Mouse (Mus musculus) erythroblast, adult 5-6 weeks (primary cell): ENCODE results near the gene Gfod2. TPM values are rescaled to one million over a fixed set of nuclear protein-coding genes. Genes with fewer than 3 reads are reported as not detected.

Experiments used
- ATAC-seq: replicated peaks from 2 replicates; pipeline ENCODE4 v1.8.0; 2016; ENCODE audit warnings: moderate number of reproducible peaks, mild to moderate bottlenecking, moderate TSS enrichment, inconsistent platforms; ENCODE audit not compliant: poor library complexity, low FRiP score, severe bottlenecking
- total RNA-seq, 2 experiments: library from RNA; stranded (forward) in 1 of 2; stranded (reverse) in 1 of 2; fragments of 150-400 nt in 1 of 2; fragments of 200-764, 138-1000 nt in 1 of 2; gene quantifications; 2 replicates each; pipeline versions ENCODE4 v1.2.3 to v1.2.4; 2015 to 2017; ENCODE audit warnings: low replicate concordance in 2 of 2

Gene Gfod2
- total RNA-seq, 2 experiments from 2014 or later, result 0.38 to 0.51 TPM

GRCm38 (mm10) chr8:105706426-105706825, 52.0 kb downstream of the Gfod2 start:
- no peak for ATAC-seq

DNA sequence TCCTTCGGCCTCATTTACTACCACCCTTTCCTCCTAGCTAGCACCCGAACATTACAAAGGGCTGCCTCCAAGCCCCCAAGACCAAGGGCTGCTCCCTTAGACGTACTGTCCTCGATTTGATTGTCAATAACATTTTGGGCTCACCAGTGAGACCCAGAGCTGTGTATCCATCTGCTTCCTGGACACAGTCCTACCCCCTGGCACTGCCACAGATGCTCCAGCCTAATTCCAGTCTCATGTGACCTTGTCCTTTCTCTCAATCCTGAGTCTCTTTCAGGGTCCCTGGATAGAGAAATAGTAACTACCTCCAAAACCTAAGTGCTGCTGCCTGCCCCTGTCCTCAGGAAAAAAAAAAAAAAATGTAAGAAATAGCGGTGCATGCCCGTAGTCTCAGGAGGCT, 53.5 kb downstream of the Gfod2 start:
- no peak for ATAC-seq

DNA sequence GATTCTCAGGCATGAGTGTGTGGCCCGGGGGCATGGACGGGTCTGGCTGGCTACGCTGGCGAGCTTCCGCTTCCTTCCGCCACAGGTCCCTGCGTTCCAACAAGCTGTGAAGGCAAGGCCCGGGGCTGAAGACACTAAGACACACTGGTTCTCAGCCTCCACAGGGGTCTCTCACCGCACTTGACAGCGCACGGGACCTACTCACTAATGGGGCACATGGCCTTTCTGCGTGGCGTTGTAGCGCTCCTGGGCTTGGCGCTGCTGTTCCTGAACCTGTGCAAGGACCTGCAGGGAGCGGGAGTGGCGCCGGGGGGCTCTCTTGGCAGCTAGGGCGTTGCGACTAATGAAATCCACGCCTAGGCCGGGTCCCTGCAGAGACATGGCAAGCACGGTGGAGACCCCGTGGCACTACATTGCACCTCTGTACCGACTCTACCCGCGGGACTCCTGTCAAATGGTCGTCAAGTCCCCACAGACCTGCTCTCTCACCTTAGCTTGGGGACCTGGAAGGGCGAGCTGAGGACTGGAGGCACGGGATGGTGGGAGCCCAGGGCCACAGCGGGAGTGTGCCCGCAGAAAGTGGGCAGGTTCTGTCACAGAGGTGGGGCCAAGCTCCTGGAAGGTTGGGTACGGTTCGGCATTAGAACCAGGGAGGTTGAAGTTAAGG, 54.2 kb downstream of the Gfod2 start:
- no peak for ATAC-seq

DNA sequence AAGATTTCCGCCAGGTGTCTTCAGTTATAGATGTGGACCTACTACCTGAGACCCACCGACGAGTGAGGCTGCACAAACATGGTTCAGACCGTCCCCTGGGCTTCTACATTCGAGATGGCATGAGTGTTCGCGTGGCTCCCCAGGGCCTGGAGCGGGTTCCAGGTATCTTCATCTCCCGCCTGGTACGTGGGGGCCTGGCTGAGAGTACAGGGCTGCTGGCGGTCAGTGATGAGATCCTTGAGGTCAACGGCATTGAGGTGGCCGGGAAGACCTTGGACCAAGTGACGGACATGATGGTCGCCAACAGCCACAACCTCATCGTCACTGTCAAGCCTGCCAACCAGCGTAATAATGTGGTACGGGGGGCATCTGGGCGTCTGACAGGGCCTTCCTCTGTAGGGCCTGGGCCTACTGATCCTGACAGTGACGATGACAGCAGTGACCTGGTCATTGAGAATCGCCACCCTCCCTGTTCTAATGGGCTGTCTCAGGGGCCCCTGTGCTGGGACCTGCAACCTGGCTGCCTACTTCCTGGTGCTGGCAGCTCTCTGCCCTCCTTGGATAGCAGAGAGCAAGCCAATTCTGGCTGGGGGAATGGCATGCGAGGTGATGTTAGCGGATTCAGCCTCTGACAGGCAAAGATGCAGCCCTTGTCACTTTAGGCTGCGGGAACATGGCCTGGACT, 55.6 kb downstream of the Gfod2 start:
- no peak for ATAC-seq

GRCm38 (mm10) chr8:105702001-105702401, 56.5 kb downstream of the Gfod2 start:
- ATAC-seq, result no peak

GRCm38 (mm10) chr8:105700966-105701824, 57.3 kb downstream of the Gfod2 start, which contains the start of the genes Acd and Pard6a:
Gene Acd, minus strand, starts transcription at chr8:105701102.
Gene Pard6a, plus strand, starts transcription at chr8:105701148.
- peak; percentile 87 for ATAC-seq

DNA sequence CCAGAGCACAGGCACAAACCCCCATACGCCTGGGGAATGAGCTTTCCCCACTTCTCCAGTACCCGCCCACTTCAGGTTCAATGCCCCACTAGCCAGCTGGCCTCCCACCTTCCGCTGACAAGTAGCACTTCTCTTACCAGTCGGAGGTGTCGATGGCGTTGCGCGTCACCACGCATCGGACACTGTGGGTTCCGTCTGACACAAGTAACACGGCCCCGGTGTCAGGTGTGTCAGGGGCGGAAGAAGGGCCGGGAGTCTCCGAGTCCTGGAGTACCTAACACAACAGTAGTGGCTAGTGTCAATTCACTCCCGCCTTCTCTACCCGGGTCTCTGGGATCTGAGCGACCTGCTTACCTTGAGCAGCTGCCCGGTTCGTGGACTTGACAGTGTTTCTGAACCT, 57.9 kb downstream of the Gfod2 start:
- ATAC-seq, result peak; percentile 57

- ATAC-seq, result no peak
Observed at GRCm38 (mm10) chr8:105699488-105700215, 58.8 kb downstream of the Gfod2 start.

DNA sequence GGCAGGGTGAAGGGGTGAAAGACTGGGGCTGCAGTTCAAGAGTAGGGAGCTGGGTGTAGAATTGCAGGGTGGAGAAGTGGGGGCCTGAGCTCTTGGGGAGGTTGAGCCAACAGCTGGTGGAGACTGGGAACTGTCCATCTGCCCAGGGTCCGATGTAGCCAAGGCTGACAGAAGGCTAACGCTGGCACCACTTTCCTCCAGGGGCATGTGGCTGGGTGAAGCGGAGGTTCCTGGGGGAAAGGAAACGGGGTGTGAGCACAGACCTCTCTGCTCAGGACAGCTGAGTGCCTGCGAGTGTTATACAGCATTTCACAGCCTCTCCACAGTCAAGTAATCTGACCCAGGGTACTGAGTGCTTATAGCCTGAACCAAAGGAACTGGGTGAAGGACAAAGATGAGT, 59.7 kb downstream of the Gfod2 start:
- no peak for ATAC-seq

DNA sequence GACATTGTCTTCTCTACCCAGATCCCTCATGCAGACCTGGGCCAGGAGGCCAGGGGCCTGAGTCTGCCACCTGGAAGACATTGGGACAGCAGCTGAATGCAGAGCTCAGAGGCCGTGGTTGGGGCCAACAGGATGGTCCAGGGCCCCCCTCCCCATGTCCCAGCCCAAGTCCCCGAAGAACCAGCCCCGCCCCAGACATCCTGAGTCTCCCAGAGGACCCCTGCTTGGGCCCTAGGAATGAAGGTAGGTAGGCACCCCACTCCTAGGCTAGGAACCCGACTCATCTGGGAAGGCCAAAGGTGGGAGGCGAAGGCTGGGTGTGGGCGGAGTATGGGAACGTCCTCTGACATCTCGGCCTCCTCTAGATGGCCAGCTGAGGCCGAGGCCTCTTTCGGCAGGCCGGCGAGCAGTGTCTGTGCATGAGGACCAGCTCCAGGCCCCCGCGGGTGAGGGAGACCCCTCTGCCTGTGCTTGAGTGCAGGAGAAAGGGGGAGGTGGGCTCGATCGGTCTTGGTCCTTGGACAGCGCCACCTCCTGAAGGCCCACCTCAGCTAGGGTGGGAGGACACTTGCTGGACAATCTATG, 61.2 kb downstream of the Gfod2 start:
- no peak for ATAC-seq

- ATAC-seq, result no peak
Observed at GRCm38 (mm10) chr8:105695080-105695780, 63.2 kb downstream of the Gfod2 start.

- ATAC-seq, result no peak
Observed at GRCm38 (mm10) chr8:105694051-105694799, 64.2 kb downstream of the Gfod2 start.

DNA sequence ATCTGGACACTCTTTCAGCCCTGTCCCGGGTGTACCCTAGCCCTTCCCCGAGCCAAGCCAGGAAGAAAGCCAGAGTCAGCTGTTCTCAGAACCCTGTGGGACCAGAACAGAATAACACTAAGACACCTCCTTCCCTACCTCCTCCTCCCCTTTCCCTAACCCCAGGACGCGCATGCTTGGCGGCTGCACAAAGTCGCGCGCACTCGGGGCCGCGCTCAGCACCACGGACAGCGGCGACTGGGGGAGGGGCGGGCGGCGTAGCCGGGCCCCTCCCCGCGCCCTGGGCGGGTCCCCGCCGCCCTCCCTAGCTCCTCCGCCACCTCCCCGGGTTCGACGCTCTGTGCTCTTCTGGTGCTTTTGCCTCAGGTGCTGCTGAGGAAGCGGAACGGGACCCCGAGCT, 64.8 kb downstream of the Gfod2 start:
- ATAC-seq, result no peak

- ATAC-seq, result no peak
Observed at GRCm38 (mm10) chr8:105692449-105693182, 65.8 kb downstream of the Gfod2 start.

GRCm38 (mm10) chr8:105690978-105691377, 67.5 kb downstream of the Gfod2 start:
- ATAC-seq, result no peak

DNA sequence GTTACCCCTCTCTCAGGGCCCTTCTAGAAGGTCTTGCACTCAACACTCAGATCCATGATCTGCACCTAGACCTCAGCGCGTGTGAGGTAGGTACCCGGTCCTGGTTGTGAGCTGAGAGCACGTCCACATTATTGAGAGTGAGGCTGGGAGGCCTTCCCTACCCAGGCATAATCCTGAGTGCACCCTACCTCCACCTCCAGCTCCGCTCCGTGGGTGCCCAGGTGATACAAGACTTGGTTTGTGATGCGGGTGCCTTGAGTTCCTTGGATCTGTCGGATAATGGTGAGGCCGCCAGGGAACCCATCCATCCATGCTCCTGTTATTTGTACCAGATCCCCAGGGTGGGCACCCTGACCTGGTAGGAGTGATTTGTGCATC, 68.5 kb downstream of the Gfod2 start:
- no peak for ATAC-seq

DNA sequence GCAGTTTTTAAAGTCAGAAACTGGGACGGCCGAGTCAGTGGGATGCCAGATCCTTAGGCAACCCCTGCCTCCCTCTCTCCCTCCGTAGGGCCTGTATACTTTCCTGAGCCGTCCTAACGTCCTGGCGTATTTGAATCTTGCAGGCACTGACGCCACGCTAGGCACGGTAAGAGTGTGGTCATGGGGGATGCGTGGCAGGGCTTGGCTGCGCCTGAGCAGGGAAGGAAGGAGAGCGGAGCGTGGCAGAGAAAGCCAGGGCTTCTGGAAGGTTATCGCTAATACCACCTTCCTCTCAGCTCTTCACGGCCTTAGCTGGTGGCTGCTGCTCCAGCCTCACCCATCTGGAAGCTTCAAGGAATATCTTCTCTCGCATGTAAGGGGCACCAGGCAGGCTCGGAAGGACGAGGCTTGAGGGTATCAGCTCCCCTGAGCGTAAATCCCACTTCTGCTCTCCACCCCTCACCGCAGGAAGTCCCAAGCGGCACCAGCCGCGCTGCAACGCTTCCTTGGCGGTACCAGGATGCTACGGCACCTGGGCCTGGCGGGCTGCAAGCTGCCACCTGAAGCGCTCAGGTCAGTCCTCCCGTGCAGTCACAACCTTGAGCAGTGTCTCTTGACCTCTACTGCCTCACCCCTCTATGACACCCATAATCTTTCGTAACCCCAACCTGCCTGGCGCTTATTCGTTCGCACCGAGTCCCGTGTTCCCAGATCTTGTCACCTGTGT, 69.0 kb downstream of the Gfod2 start:
- no peak for ATAC-seq
